Mouse (Mus musculus) embryo, embryonic 11 days (tissue): ENCODE results near the gene Prex1.
A peak's percentile ranks its signal among the peaks of the same experiment; 100 is the strongest.
"Not testable (repeated sequence)": the region's sequence is repeated elsewhere in the genome, so short reads cannot be mapped to it uniquely, and the experiment has no call there.

Experiments
- DNase-seq: peaks from one replicate; pipeline ENCODE4 v3.0.0-alpha.2; 2015

Gene Prex1

DNA sequence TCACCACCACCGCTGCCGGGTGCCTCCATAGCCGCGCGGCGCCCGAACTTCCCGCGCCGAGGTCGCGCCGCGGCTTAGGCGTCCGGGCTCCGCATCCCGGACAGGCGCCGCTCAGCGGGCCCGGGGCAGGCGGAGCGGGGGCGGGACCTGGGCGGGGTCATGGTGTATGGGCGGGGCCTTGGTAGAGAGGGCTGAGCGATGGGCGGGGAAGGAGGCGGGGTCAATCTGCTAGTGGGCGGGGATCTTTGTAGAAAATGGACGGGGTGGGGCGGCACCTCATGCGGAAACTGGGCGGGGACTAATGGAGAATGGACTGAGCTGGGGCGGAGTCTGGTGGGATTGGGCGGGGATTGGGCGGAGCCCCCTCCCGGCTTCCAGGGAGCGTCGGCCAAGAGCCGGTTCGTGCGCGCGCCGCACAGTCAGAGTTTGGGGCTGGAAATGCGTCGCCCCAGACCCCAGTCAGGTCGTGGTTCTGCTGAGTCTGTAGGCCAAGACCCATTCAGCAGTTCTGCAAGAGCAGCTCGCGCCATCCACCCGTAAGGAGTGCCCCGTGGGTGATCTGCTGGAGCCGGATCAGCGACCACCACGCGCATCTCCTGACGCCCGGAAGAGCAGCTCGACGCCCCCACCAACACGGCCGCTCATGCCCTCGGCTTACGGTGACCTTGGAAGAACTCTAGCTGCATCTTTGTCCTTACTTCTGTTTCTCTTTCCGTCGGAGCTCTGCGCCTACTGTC is at the start of gene Prex1:
TSS of gene Prex1 (minus strand) at position 143 of the 737 bp plus-strand sequence.
- peak; percentile 99 for DNase-seq

GRCm38 (mm10) chr2:166757969-166758368 is 44.3 kb upstream of the Prex1 start:
- no peak for DNase-seq

DNA sequence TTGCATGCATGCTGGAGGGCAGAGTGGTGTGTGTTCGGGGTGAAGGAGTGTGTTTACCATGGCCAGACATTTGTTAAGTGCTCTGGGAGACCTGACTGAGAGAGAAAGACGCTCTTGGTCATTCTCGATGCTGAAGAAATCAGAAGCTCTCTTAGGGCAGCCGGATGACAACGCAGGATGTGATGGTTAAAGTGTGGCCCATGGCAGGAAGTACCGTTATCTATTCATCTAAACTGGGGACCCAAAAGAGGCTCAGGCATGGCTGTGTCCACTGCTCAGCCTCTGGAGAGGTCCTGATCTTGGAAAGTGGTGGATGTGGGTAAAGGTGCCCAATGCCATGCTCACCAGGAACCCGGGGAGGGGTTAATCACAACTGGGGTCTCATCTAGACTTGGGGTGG is 41.1 kb upstream of the Prex1 start:
- DNase-seq = no peak

DNA sequence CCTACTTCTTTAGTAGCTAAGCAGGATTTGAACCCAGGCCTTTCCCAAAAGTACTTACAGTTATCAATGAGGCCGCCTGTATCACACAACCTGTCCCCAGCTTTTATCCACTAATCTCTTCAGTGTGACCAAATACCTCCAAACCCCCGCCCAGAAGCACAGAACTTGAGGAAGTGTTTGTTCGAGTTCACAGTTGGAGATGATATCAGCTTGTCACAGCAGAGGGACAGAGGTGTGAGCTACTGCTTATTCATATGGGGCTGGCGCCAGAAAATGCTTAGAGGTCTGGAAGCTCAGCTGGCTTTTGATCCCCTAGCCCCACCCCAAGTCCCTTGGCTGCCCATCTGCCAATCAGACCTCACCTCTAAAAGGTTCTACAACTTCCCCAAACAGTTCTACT is 40.6 kb upstream of the Prex1 start:
- no peak for DNase-seq

GRCm38 (mm10) chr2:166750620-166751191 is 37.1 kb upstream of the Prex1 start:
- DNase-seq = no peak

- DNase-seq = not testable (repeated sequence)
These were observed 32.8 kb upstream of the Prex1 start for GRCm38 (mm10) chr2:166746261-166746913.

DNA sequence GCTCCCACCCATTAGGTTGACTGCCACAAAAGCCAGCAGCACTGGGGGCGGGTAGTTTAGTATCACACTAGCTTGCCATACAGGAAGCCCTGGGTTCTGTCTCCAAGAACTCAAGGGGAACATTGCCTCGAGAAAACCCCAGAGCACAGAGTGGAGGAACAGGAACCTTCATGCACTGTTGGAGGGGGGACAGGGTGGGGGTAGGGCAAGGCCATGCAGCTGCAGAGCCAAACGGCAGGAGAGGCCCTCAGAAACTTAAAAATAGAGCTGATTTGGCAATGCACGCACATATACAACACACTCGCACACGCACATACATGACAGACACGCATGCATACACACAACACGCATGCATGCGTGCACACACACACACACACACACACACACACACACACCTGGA is 32.2 kb upstream of the Prex1 start:
- DNase-seq = no peak

DNA sequence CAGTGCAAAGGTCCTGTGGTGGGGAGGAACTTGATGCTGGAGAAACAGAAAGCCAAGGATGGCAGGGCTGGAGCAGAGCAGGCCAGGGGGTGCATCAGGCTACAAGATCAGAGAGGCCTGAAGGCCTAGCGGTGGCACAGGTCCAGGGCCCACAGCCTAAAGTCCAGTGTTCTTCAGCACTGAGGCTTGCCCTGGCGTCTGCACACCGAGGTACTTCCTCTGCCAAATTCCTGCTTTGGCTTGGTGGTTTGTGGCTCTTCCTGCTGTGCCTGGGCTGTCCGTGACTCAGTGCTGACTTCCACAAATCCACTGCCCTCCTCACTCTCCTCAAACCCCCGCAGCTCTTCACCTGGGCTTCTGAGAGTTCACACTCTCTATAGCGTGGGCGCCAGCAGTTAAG is 30.8 kb upstream of the Prex1 start:
- DNase-seq = no peak

DNA sequence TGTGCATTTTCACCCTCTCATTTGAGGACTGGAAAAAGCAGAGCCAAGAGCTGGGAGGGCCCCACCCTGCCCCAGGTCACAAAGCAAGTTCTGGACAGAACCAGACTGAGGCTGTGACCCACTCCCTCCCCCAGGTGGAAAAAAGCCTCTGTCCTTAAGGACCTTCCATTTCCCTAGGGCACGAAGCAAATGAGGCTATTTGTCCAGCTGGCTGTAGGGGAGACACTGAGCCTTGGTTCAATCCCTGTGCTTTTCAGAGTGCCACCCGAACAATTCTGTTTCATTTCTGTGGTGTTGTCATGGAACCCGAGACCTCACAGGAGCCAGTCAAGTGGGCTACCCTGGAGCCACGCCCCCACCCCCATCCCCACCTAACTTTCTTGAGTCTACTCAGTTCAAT is 29.9 kb upstream of the Prex1 start:
- DNase-seq = no peak

GRCm38 (mm10) chr2:166741445-166741844 is 27.8 kb upstream of the Prex1 start:
- DNase-seq = no peak

GRCm38 (mm10) chr2:166740396-166740795 is 26.8 kb upstream of the Prex1 start:
- no peak for DNase-seq

- DNase-seq = no peak
These were observed 23.7 kb upstream of the Prex1 start for GRCm38 (mm10) chr2:166737307-166737706.

GRCm38 (mm10) chr2:166735469-166736001 is 21.9 kb upstream of the Prex1 start:
- peak; percentile 75 for DNase-seq

GRCm38 (mm10) chr2:166732860-166733259 is 19.2 kb upstream of the Prex1 start:
- no peak for DNase-seq

- DNase-seq = no peak
These were observed 18.5 kb upstream of the Prex1 start for GRCm38 (mm10) chr2:166732146-166732545.

DNA sequence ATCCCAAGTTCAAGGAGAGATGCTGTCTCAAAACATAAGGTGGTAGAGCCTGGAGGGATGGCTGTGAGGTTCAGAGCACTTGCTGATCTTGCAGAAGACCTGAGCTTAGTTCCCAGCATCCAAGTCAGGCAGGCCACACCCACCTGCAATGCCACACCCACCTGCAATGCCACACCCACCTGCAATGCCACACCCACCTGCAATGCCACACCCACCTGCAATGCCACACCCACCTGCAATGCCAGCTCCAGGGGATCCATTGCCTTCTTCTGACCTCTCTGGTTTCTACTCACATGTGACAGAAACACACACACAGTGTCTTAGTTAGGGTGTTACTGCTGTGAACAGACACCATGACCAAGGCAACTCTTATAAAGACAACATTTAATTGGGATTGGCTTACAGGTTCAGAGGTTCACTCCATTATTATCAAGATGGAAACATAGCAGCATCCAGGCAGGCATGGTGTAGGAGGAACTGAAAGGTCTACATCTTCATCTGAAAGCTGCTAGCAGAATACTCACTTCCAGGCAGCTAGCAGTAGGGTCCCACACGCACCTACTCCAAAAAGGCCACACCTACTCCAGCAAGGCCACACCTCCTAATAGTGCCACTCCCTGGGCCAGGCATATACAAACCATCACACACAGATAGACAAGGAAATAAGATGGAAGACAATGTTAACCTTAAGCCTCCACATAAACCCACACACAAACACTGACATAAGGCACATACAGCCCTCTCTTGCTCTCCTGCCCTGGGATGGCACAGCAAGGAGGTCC is 17.7 kb upstream of the Prex1 start:
- not testable (repeated sequence) for DNase-seq

GRCm38 (mm10) chr2:166730567-166730915 is 16.9 kb upstream of the Prex1 start:
- DNase-seq = no peak

GRCm38 (mm10) chr2:166729656-166730566 is 16.3 kb upstream of the Prex1 start:
- DNase-seq = peak; percentile 65

DNA sequence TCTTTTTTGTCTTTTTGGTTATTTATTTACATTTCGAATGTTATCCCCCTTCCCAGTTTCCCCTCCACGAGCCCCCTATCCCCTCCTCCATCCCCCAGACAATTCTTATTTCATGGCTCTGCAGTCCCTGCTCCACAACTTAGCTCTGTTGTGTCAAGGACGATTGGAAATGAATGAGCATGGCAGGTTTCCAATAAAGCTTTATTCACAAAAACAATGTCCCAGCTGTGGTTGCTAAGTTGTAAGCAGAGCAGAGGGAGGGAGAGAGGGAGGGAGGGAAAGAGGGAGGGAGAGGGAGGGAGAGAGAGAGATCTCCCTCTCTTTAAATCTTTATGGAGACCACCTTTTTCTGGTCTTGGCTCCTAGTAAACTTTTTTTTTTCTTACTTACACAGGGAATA is 15.4 kb upstream of the Prex1 start:
- DNase-seq = no peak

- peak; percentile 47 for DNase-seq
These were observed 14.6 kb upstream of the Prex1 start for GRCm38 (mm10) chr2:166728261-166728680.

DNA sequence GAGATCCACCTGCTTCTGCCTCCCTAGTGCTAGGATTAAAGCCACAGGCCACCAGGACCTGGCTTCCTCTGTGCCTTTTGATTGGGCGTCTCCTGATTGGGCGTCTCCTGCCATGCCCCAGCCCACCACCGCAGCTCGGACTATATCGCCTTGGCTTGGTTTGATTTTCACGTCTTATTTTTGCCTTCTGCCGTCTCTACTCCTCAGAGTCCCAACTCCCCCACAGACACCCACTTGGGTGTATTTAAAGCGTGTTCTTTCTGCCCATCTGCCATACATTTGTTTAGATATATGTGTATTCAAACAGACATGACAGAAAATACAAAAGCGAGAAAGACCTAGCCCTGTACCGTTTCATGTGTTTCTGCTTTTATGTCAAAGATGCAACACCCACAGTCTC is 14.2 kb upstream of the Prex1 start:
- DNase-seq = no peak

GRCm38 (mm10) chr2:166726891-166727290 is 13.3 kb upstream of the Prex1 start:
- no peak for DNase-seq
